Mouse (Mus musculus) urinary bladder, postnatal 36 days (tissue): ENCODE measurements around the gene Nr2c2ap.

Experiments used
- DNase-seq, 2 experiments: peaks; one replicate each; pipeline ENCODE4 v3.0.0; 2022; ENCODE audit warnings: low spot score in 2 of 2, mixed read lengths in 1 of 2

Gene Nr2c2ap

DNA sequence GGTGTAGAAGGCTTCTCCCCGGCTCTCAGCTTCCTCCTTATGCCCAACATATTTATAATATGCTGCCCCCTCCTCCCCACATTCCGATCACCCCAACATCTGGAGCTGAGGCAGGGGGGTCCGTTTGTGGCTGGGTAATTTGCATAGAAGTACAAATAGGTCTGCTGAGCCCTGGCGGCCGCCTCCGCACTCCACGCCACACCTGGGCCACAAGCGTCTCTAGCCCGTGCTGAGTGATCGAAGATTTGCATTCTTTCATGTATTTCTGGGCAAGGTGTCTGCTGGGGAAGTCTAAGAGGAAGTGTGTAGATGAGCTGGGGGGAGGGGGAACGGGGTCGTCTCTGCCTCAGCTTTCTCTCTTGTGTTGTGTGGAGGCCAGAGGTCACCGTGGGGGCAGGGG lies 28.9 kb downstream of the Nr2c2ap start:
- no peak for DNase-seq

DNA sequence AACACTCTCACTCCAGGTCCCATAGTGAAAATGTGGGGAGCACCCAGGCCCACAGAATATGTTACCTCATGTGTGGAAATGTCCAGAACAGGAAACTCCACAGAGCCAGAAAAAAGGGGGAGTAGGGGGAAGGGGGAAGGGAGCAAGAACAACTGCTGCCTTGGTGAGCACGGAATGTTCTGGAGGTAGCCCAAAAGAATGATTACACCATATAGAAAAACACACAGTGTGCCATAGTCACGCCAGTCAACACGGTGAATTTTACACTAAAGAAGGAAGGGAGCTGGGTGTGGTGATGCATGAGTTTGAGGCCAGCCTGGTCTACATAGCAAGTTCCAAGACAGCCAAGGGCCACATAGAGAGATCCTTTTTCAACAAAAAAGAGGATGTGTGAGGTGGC lies 32.2 kb downstream of the Nr2c2ap start:
- no peak for DNase-seq

DNA sequence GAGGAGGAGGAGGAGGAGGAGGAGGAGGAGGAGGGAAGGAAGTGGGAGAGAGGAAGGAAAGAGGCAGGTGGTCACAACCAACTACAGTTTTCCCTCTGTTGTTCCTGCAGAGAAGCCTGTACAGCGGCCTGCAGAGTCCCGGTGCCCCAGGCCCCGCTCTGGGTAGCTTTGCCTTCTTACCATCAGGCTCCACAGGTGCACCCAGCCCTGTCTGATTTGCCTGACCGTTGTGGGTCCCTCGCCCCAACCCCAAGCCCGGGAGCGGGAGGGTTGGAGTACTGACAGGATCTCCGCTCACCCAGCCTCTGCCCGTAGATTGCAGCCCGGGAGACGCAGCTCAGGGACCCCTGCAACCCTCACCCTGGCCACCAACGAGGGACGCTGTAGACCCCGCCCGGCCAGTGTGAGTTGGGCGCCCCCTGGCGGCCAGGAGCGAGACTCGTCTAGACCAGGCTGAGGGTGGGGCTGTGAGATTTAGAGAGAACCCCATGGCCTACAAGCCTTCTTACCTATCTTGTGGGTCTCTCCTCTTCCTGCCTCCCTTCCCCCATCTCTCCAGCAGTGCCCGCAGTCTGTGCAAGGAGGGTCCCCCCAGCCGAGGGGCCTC lies 35.5 kb downstream of the Nr2c2ap start:
- peak; percentile 32 to 55 for DNase-seq

DNA sequence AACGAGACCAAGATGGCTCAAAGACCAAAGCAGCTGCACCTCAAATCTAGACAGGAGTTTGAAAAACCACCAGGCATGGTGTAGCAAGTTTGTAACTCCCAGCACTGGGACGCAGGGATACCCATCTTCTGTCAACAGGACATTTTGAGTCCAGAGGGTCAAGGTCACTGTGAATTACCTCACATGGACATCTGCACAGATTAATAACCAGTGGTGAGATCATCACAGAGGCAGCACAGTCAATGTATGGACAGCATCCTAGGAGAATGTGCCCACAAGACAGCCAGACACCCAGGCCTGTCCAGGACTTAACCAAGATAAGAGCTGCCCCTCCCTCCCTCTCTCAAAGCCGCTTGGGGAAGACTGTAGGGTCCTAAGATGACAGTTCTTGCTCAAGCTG lies 39.0 kb downstream of the Nr2c2ap start:
- no peak for DNase-seq

DNA sequence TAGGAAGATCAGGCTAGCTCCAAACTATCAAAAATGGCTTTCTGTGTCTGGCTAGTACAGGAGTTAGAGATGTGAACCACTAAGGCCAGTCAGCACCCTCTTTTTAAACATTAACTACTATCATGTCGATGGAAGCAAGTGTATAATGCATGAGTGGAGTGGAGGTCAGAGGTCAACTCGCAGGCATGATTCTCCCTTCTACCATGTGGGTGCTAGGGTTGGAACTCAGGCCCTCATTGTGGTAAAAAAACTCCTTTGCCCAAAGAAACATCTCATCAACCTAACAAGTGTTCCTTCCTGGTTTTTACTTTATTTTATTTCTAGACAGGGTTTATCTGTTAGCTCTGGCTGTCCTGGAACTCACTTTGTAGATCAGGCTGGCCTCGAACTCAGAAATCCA lies 39.6 kb downstream of the Nr2c2ap start:
- no peak for DNase-seq

DNA sequence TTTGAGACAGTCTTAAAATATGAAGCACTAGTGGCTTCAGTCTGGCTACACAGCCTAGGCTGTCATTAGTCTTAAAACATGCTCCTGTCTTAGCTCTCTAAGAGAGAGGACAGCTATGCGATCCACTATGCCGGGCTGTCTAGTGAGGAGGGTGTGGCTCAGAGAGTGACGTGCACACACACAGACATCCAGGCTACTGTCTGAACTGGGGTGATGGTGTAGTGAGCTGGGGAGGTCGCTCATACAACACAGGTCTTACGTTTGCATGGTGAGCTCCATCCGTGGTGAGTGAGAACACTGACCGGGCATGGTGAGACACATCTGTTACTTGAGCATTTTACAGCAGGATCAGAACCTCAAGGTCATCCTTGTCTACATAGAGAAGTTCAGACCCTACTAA lies 40.1 kb downstream of the Nr2c2ap start:
- no peak for DNase-seq

DNA sequence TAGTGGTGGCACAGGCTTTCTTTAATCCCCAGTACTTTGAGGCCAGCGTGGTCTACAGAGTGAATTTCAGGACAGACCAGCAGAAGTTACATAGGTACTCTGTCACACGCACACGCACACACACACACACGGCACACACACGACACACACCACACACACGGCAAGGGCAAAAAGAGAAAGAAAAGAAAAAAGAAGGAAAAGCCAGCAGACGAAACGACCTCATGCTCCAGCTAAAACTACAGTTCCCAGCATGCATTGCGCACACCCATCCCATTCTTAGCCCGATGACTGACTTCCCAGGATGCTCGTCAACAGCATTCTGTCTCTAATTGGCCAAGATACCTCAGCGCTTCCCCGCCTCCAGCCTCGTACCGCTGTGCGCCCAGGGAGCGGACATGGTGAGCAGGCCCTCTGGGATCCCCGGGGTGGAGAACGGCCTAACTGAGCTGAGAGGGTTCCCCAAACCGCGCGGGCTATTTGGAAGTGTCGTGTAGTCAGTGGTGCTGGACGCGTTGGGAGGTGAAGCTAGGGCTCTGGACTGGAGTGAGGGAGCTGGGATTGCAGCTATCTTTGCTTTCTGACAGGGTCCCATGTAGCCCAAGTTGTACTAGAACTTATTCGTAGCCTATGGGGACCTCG lies 41.0 kb downstream of the Nr2c2ap start, which contains the start of gene Tmem161a:
Gene Tmem161a, plus strand, starts transcription at position 314 of the 639 bp plus-strand sequence.
- DNase-seq = peak; percentile 86 to 92

DNA sequence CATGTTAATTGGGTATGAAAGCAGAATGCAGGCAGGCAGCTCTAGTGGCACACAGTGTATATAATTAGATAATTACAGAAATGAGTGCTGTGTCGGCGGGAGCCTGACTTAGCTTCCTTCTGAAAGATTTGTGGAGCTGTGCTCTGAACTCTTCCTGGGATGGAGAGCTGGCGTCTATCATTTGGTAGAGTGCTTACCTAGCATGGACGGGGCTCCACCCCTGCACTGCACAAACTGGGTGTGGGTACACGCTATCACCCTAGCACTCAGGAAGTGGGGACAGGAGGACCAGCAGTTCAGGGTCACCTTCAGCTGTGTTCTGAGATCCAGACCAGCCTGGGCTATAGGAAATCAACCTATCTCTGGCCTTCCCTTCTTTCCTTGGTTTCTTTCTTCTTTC lies 42.2 kb downstream of the Nr2c2ap start:
- no peak for DNase-seq

DNA sequence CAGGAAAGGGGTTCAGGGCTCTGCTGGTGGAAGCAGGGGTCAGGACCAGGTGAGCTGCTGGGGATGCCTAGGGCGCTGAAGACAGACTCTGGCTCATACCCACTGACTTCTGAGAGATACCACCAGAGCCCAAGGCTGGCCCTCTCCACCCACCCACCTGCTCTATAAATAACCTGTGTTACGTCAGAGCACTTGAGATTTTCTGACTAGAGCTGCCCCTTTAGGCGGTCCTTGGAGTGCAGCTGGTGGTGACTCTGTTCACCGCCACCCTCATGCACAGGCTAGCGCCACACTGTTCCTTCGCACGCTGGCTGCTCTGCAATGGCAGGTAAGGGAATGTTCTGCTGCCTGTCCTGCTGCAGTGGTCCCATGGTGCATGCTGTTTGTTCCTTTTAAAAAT lies 42.9 kb downstream of the Nr2c2ap start:
- no peak for DNase-seq

DNA sequence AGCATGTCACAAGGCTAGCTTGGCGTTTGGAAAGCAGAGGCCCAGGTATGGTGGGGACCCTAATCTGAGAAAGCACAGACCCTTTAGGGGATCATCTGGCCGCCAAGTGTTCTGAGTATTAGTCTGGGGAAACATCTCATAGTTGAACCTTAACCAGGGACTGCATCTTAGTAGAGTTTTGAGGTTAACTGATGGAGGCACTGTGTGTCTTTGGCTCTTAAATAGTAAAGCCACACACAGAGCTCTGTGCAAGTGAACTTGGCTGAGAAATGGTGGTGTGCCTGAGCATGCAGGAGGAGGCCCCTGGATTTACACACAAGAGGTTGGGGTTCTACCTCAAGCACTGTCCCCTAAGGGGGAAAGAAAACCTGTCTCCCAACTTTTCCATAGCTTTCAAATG lies 47.1 kb downstream of the Nr2c2ap start:
- no peak for DNase-seq

DNA sequence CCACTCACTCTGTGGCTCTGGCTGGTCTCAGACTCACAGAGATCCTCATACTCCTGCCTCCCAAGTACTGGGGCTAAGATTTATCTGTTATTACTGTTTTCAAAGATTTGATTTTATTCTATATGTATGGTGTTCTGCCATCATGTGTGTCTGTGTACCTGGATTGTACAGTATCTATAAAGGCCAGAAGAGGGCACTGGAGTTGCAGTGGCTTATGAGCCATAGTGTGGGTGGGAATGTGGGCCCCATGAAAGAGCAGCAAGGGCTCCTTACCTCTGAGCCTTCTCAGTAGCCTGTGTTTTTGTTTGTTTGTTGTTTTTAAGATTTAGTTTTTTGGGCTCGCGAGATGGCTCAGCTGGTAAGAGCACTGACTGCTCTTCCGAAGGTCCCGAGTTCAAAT lies 47.9 kb downstream of the Nr2c2ap start:
- no peak for DNase-seq

DNA sequence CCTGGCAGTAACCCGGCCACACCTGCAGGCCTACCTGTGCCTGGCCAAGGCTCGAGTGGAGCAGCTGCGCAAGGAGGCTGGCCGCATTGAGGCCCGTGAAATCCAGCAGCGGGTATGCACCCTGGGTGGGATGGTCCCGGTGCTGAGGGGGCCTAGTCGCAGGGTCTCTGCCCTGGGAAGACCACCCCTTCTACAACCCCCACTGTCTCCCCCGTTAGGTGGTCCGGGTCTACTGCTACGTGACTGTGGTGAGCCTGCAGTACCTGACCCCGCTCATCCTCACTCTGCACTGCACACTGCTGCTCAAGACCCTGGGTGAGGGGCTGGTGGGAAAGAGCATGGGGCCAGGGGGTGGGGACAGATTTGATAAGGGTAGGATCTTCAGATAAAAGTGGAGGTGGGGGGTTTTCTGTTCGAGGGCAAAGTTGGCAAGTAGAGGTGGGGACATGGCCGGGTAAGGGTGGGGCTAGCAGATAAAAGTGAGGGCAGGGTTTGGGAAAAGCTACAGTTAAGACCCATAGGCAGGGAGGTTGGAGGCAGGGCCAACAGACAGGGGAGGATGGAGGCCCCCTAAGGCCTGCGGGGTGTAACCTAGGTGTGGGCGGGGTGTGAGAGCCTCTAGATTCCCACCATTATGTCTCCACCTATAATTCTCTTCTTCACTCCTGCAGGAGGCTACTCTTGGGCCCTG lies 50.2 kb downstream of the Nr2c2ap start:
- no peak for DNase-seq

DNA sequence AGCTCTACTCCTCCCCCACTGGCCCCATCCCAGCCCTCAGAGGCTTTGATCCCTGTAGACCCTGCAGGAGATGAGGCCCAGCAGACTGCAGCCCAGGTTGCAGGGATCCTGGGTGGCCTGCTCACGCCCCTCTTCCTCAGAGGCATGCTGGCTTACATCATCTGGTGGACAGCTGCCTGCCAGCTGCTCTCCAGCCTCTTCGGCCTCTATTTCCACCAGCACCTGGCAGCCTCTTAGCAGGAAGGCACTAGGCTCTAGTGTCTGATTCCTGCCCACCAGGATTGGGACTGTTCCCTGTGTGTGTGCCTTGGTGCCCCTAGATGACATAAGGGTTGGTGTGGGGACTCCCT lies 50.7 kb downstream of the Nr2c2ap start:
- no peak for DNase-seq

DNA sequence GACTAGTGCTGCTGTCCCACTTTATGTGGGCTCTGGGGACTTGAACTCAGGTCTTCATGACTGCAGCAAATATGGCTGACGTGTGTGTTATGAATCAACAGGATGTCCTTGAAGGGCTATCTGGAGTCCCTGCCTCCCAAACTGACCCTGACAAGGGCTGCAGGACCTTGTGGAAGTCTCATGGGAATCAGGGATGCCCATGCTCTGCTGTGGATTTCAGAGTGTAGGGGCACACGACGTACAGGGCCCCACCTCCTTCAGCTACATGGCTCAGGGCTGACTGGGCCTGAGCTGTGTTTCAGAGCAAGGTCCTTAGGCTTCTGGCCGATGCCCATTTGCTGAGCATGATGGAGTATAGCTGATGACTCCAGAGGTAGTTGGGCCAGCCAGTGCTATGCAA lies 52.1 kb downstream of the Nr2c2ap start:
- DNase-seq = no peak
